Mouse (Mus musculus) intestine, embryonic 14.5 days (tissue): ENCODE measurements around the gene Irf5. TPM values are rescaled to one million over a fixed set of nuclear protein-coding genes. Genes with fewer than 3 reads are reported as not detected.

Source experiments
- ATAC-seq: fragments of 200-750 bp; cut with Nextera tagmentation; replicated peaks from 2 replicates; pipeline ENCODE4 v1.8.0; 2017; ENCODE audit warnings: low read depth, moderate number of reproducible peaks, moderate TSS enrichment, moderate library complexity; ENCODE audit not compliant: low FRiP score, low TSS enrichment
- DNase-seq: peaks from one replicate; pipeline ENCODE4 v3.0.0-alpha.2; 2018; ENCODE audit warnings: low spot score
- H3K27ac ChIP-seq: fragments of 300-500 bp; sonication (generic); 2 replicates; pipeline ENCODE4 v1.5.1; 2014; ENCODE audit warnings: low read depth, mild to moderate bottlenecking, control low read depth
- H3K27me3 ChIP-seq: fragments of 300-500 bp; sonication (generic); replicated peaks from 2 replicates; pipeline ENCODE4 v1.6.1; 2014; ENCODE audit warnings: low read length, control low read depth; ENCODE audit not compliant: control insufficient read depth, insufficient read depth
- H3K36me3 ChIP-seq: fragments of 300-500 bp; sonication (generic); 2 replicates; pipeline ENCODE4 v1.6.1; 2014; ENCODE audit warnings: low read length, control low read depth; ENCODE audit not compliant: control insufficient read depth, insufficient read depth
- H3K4me1 ChIP-seq: fragments of 300-500 bp; sonication (generic); replicated peaks from 2 replicates; pipeline ENCODE4 v1.6.1; 2014; ENCODE audit warnings: low read length, control low read depth, mixed read lengths; ENCODE audit not compliant: control insufficient read depth, insufficient read depth
- H3K4me2 ChIP-seq: fragments of 300-500 bp; sonication (generic); 2 replicates; pipeline ENCODE4 v1.6.1; 2014; ENCODE audit warnings: low read length
- H3K4me3 ChIP-seq: fragments of 300-500 bp; sonication (generic); 2 replicates; pipeline ENCODE4 v1.5.1; 2014; ENCODE audit warnings: low read depth, low read length, control low read depth, mixed read lengths
- H3K9ac ChIP-seq: fragments of 300-500 bp; sonication (generic); 2 replicates; pipeline ENCODE4 v1.6.1; 2014; ENCODE audit warnings: mild to moderate bottlenecking, low read length
- H3K9me3 ChIP-seq: fragments of 300-500 bp; sonication (generic); 2 replicates; pipeline ENCODE4 v1.6.1; 2016; ENCODE audit warnings: low read length, control low read depth; ENCODE audit not compliant: control insufficient read depth
- WGBS: fragments of 180-500 bp; shearing (Covaris S2); extraction: QIAGEN DNeasy Blood & Tissue Kit; methylation state at CpG from one replicate; pipeline ENCODE4 v1.1.7; 2014; 5-methylcytosine and 5-hydroxymethylcytosine counted together
- polyA plus RNA-seq: library from polyadenylated mRNA; unstranded; fragments of >200 nt; fragmentation: Nextera tagmentation; extraction: Ambion mirVana; gene quantifications from 2 replicates; pipeline ENCODE4 v1.2.1, GENCODE M21; 2014

Irf5 gene
- polyA plus RNA-seq, 1 experiment from 2014 or later = 6.9 TPM

DNA sequence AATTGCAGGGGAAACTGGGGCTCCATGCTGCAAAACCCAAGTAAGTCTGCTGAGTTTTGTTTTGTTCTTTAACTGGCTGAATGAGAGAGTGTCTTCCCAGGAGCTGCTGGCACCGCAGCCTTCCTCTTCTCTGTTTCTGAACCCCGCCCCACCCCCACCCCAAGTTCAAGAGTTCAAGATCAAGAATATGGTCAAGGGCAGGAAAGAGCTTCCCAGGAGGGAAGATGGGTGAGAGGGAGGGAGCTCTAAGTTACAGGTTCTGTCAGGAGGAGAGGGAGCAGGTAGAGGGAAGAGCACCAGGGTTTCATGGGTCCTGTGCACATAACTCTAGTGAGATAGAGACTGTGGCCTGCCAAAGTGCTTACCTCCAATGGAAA is 3.0 kb downstream of the Irf5 start:
- Histone ChIP-seq H3K9ac (no peak overlapping the region), H3K27ac (no peak overlapping the region), H3K27me3 (peaks cover 28% of the 10 kb centered on the region), H3K4me3 (no peak overlapping the region), H3K9me3 (no peaks in the 10 kb centered on the region), H3K4me2 (peak overlapping the region; percentile 20), H3K4me1 (peaks cover 25% of the 10 kb centered on the region), H3K36me3 (no peaks in the 10 kb centered on the region)
- ATAC-seq (no peak), DNase-seq (no peak)
- 47% methylated on average over 2 of the region's 2 CpGs for WGBS

- no peaks in the 10 kb centered on the region for H3K9me3 ChIP-seq
- no peaks in the 10 kb centered on the region for H3K36me3 ChIP-seq
- 54% methylated on average over 4 of the region's 4 CpGs for WGBS
These were observed 3.6 kb downstream of the Irf5 start for GRCm38 (mm10) chr6:29530050-29530449.

DNA sequence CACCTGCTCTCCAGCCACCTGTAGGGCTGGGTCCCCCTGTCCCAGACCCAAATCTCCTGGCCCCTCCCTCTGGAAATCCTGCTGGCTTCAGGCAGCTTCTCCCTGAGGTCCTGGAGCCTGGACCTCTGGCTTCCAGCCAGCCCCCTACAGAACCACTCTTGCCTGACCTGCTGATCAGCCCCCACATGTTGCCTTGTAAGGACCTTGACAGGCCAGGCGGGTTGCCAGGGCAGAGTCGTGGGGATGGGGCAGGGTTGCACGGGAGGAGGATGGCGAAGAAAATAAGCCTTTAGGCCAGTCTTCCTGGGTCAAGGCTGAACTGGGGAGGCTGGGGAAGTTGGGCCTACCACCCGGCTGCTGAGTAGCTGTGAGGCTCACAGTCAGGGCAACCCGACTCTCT is 8.9 kb downstream of the Irf5 start:
- H3K9me3 ChIP-seq = no peaks in the 10 kb centered on the region
- DNase-seq (no peak), ATAC-seq (no peak)
- H3K36me3 ChIP-seq = 0 out of 2 replicates have a peak, but pooled peaks cover 16% of the 10 kb centered on the region
- no peak overlapping the region for H3K27ac ChIP-seq
- H3K27me3 ChIP-seq = no peaks in the 10 kb centered on the region
- WGBS = 67% methylated on average over 6 of the region's 6 CpGs
- no peak overlapping the region for H3K4me3 ChIP-seq
- no peak overlapping the region for H3K9ac ChIP-seq
- no peaks in the 10 kb centered on the region for H3K4me1 ChIP-seq
- no peak overlapping the region for H3K4me2 ChIP-seq

More at GRCm38 (mm10) chr6:29530050-29530449, 3.6 kb downstream of the Irf5 start:
- H3K27me3 ChIP-seq = peaks cover 28% of the 10 kb centered on the region
- H3K4me2 ChIP-seq = no peak overlapping the region
- no peak overlapping the region for H3K9ac ChIP-seq
- DNase-seq (no peak), ATAC-seq (no peak)
- no peak overlapping the region for H3K4me3 ChIP-seq
- H3K4me1 ChIP-seq = peaks cover 22% of the 10 kb centered on the region
- no peak overlapping the region for H3K27ac ChIP-seq

- no peak overlapping the region for H3K4me2 ChIP-seq
- WGBS = 74% methylated on average over 4 of the region's 4 CpGs
- no peaks in the 10 kb centered on the region for H3K27me3 ChIP-seq
- DNase-seq (no peak), ATAC-seq (no peak)
- H3K36me3 ChIP-seq = peaks cover 26% of the 10 kb centered on the region
- H3K4me3 ChIP-seq = no peak overlapping the region
- no peak overlapping the region for H3K27ac ChIP-seq
- no peak overlapping the region for H3K9ac ChIP-seq
- no peaks in the 10 kb centered on the region for H3K9me3 ChIP-seq
- H3K4me1 ChIP-seq = no peaks in the 10 kb centered on the region
These were observed 10.3 kb downstream of the Irf5 start for GRCm38 (mm10) chr6:29536651-29537193.

DNA sequence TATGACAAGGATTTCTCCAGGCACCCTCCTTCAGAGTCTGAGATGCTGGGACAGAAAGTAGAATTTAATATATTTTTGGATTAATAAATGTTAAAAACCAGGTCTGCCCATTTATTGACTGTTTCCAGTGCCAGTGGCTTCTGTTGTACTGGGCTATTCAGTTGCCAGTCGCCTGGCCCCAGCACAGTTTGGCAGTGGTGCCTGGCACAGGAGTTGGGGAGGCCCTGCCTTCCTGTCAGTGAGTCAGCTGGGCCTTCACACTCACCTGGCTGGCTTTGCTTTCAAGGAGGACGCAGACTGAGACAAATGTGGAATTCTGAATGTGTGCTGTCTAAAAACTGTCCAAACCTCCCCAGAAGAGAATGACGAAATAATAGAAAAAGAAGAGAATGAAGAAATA is 10.8 kb downstream of the Irf5 start:
- peaks cover 31% of the 10 kb centered on the region for H3K36me3 ChIP-seq
- DNase-seq = no peak
- WGBS = 82% methylated on average over 3 of the region's 3 CpGs

GRCm38 (mm10) chr6:29539502-29539901 is 13.1 kb downstream of the Irf5 start:
- no peak overlapping the region for H3K9ac ChIP-seq
- DNase-seq = no peak
- H3K27me3 ChIP-seq = no peaks in the 10 kb centered on the region
- no peaks in the 10 kb centered on the region for H3K4me1 ChIP-seq
- H3K27ac ChIP-seq = no peak overlapping the region
- H3K36me3 ChIP-seq = peaks cover 54% of the 10 kb centered on the region
- ATAC-seq = no peak
- no peak overlapping the region for H3K4me3 ChIP-seq
- H3K4me2 ChIP-seq = no peak overlapping the region
- 89% methylated on average over 8 of the region's 8 CpGs for WGBS
- H3K9me3 ChIP-seq = no peaks in the 10 kb centered on the region

More for the DNA sequence above, 10.8 kb downstream of the Irf5 start:
- Histone ChIP-seq H3K27me3 (no peaks in the 10 kb centered on the region), H3K9me3 (no peaks in the 10 kb centered on the region), H3K4me2 (no peak overlapping the region), H3K4me3 (no peak overlapping the region), H3K9ac (no peak overlapping the region), H3K27ac (no peak overlapping the region), H3K4me1 (no peaks in the 10 kb centered on the region)
- no peak for ATAC-seq

DNA sequence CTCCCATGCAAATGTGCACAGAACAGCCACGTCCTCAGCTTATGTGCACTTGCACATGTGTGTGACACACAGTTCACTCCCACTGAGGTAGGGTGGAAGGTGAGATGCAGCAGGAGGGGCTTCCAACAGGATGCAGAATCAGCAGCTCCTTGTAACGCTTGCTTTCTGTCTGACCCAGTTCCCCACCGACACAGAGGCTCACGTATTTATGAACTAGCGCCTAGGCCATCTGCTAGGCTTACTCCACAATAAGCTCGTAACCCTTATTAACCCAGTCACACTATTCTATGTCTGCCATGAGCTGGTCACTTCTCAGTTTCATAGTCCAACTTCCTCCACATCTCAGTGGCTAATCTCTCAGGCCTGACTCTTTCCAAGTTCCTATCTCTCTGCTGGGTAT is 13.8 kb downstream of the Irf5 start:
- no peaks in the 10 kb centered on the region for H3K27me3 ChIP-seq
- no peak overlapping the region for H3K4me2 ChIP-seq
- peaks cover 61% of the 10 kb centered on the region for H3K36me3 ChIP-seq
- H3K27ac ChIP-seq = no peak overlapping the region
- H3K4me1 ChIP-seq = no peaks in the 10 kb centered on the region
- ATAC-seq = no peak
- no peaks in the 10 kb centered on the region for H3K9me3 ChIP-seq
- no peak overlapping the region for H3K9ac ChIP-seq
- 82% methylated on average over 6 of the region's 6 CpGs for WGBS
- no peak for DNase-seq
- H3K4me3 ChIP-seq = no peak overlapping the region

- peaks cover 68% of the 10 kb centered on the region for H3K36me3 ChIP-seq
- no peaks in the 10 kb centered on the region for H3K9me3 ChIP-seq
- no peak overlapping the region for H3K4me3 ChIP-seq
- H3K4me2 ChIP-seq = no peak overlapping the region
- DNase-seq (no peak), ATAC-seq (no peak)
- no peaks in the 10 kb centered on the region for H3K4me1 ChIP-seq
- H3K27ac ChIP-seq = no peak overlapping the region
- 93% methylated on average over 1 of the region's 1 CpGs for WGBS
- no peaks in the 10 kb centered on the region for H3K27me3 ChIP-seq
- H3K9ac ChIP-seq = no peak overlapping the region
These were observed 14.5 kb downstream of the Irf5 start for GRCm38 (mm10) chr6:29540956-29541355.

DNA sequence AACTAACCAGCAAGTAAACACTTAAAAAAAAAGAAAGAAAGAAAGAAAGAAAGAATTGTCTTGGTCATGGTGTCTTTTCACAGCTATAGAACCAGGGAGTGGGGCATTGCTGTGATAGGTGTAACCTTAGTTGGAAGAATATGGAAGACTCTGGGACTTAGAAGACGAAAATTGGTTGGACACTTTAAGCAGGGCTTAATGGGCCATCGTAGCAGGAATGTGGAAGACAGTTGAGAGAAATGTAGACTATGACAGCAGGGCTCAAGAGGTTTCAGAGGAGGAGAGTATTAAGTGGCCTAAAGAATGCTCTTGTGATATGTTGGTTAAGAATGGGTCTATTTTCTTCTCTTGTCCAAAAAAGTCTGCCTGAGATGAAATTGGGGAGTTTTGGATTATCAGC is 19.2 kb downstream of the Irf5 start:
- no peak overlapping the region for H3K27ac ChIP-seq
- H3K36me3 ChIP-seq = peaks cover 91% of the 10 kb centered on the region
- 98% methylated on average over 2 of the region's 2 CpGs for WGBS
- H3K9me3 ChIP-seq = no peaks in the 10 kb centered on the region
- H3K27me3 ChIP-seq = no peaks in the 10 kb centered on the region
- no peak overlapping the region for H3K4me3 ChIP-seq
- no peak overlapping the region for H3K9ac ChIP-seq
- H3K4me1 ChIP-seq = no peaks in the 10 kb centered on the region
- ATAC-seq (no peak), DNase-seq (no peak)
- no peak overlapping the region for H3K4me2 ChIP-seq
